Mouse (Mus musculus) hindbrain, embryonic 12.5 days (tissue): ENCODE data around the gene Polr2g. TPM values are rescaled to one million over a fixed set of nuclear protein-coding genes. Genes with fewer than 3 reads are reported as not detected.

ENCODE experiments used
- polyA plus RNA-seq: library from polyadenylated mRNA; unstranded; fragments of >200 nt; fragmentation: Nextera tagmentation; extraction: Ambion mirVana; gene quantifications from 2 replicates; pipeline ENCODE4 v1.2.1, GENCODE M21; 2016

The Polr2g gene
- polyA plus RNA-seq, 1 experiment from 2014 or later = 149 TPM

Other genes starting within 250 kb of the Polr2g start
- 0.89 and 0.93 TPM in 2 replicates for gene Slc22a8, start 207.3 kb downstream of the Polr2g start, polyA plus RNA-seq
- gene Slc22a6, start 180.5 kb downstream of the Polr2g start, polyA plus RNA-seq = 3.3 and 3.7 TPM in 2 replicates
- 0.61 and 0.94 TPM in 2 replicates for gene Chrm1, start 134.8 kb downstream of the Polr2g start, polyA plus RNA-seq
- gene Slc3a2, start 75.2 kb downstream of the Polr2g start, polyA plus RNA-seq = 126 and 127 TPM in 2 replicates
- 72.6 and 73.3 TPM in 2 replicates for gene Wdr74, start 62.8 kb downstream of the Polr2g start, polyA plus RNA-seq
- 2.4 and 4.5 TPM in 2 replicates for gene 1700092M07Rik, start 57.9 kb downstream of the Polr2g start, polyA plus RNA-seq
- 128 and 132 TPM in 2 replicates for gene Stx5a, start 57.2 kb downstream of the Polr2g start, polyA plus RNA-seq
- 190 and 196 TPM in 2 replicates for gene Nxf1, start 41.5 kb downstream of the Polr2g start, polyA plus RNA-seq
- 189 and 213 TPM in 2 replicates for gene Tmem223, start 27.6 kb downstream of the Polr2g start, polyA plus RNA-seq
- 36.9 and 39.7 TPM in 2 replicates for gene Tmem179b, start 24.1 kb downstream of the Polr2g start, polyA plus RNA-seq
- gene Taf6l, start 12.2 kb downstream of the Polr2g start, polyA plus RNA-seq = 31.8 and 32.4 TPM in 2 replicates
- gene Zbtb3, start 4.0 kb upstream of the Polr2g start, polyA plus RNA-seq = 6.5 and 7.4 TPM in 2 replicates
- 55.6 and 61.4 TPM in 2 replicates for gene Ttc9c, start 20.8 kb upstream of the Polr2g start, polyA plus RNA-seq
- gene Hnrnpul2, start 21.4 kb upstream of the Polr2g start, polyA plus RNA-seq = 6.2 and 6.8 TPM in 2 replicates
- not detected in 2 replicates for gene AC129217.1, start 31.2 kb upstream of the Polr2g start, polyA plus RNA-seq
- 65.8 and 66.1 TPM in 2 replicates for gene Bscl2, start 38.9 kb upstream of the Polr2g start, polyA plus RNA-seq
- gene Gng3, start 40.6 kb upstream of the Polr2g start, polyA plus RNA-seq = 171 and 176 TPM in 2 replicates
- 0.49 and 0.82 TPM in 2 replicates for gene Lrrn4cl, start 52.2 kb upstream of the Polr2g start, polyA plus RNA-seq
- 166 and 175 TPM in 2 replicates for gene Ubxn1, start 72.9 kb upstream of the Polr2g start, polyA plus RNA-seq
- gene Uqcc3, start 82.3 kb upstream of the Polr2g start, polyA plus RNA-seq = 62.1 and 64.7 TPM in 2 replicates
- gene Lbhd1, start 85.2 kb upstream of the Polr2g start, polyA plus RNA-seq = 69.0 and 69.5 TPM in 2 replicates
- not detected in 2 replicates for gene Gm49403, start 85.4 kb upstream of the Polr2g start, polyA plus RNA-seq
- 74.3 and 87.4 TPM in 2 replicates for gene 1810009A15Rik, start 90.3 kb upstream of the Polr2g start, polyA plus RNA-seq
- gene Gm49416, start 90.3 kb upstream of the Polr2g start, polyA plus RNA-seq = not detected in 2 replicates
- 43.4 and 45.2 TPM in 2 replicates for gene Ints5, start 94.4 kb upstream of the Polr2g start, polyA plus RNA-seq
- 114 and 118 TPM in 2 replicates for gene Ganab, start 99.5 kb upstream of the Polr2g start, polyA plus RNA-seq
- 79.6 and 82.8 TPM in 2 replicates for gene B3gat3, start 121.8 kb upstream of the Polr2g start, polyA plus RNA-seq
- gene Rom1, start 130.8 kb upstream of the Polr2g start, polyA plus RNA-seq = 1.8 and 3.2 TPM in 2 replicates
- 17.0 and 17.1 TPM in 2 replicates for gene Eml3, start 131.0 kb upstream of the Polr2g start, polyA plus RNA-seq
- gene Mta2, start 143.3 kb upstream of the Polr2g start, polyA plus RNA-seq = 174 and 185 TPM in 2 replicates
- gene Tut1, start 155.3 kb upstream of the Polr2g start, polyA plus RNA-seq = 32.3 and 35.7 TPM in 2 replicates
- gene Eef1g, start 168.5 kb upstream of the Polr2g start, polyA plus RNA-seq = 352 and 372 TPM in 2 replicates
- gene Ahnak, start 190.7 kb upstream of the Polr2g start, polyA plus RNA-seq = 12.7 and 15.4 TPM in 2 replicates